Mouse (Mus musculus) lung, adult 2 months (tissue): ENCODE results near the gene Gm17332. TPM values are rescaled to one million over a fixed set of nuclear protein-coding genes. Genes with fewer than 3 reads are reported as not detected.

ENCODE experiments used
- DNase-seq: peaks from one replicate; pipeline ENCODE4 v3.0.0; 2022
- H3K4me1 ChIP-seq: fragments of 200-500 bp; 2 replicates; pipeline ENCODE4 v1.6.1; 2011; ENCODE audit warnings: low read length; ENCODE audit not compliant: control insufficient read depth, insufficient read depth
- H3K4me3 ChIP-seq: fragments of 200-500 bp; replicated peaks from 2 replicates; pipeline ENCODE3; 2011; ENCODE audit warnings: low read depth, mild to moderate bottlenecking, control low read depth, low read length; ENCODE audit errors: extremely low read depth
- CTCF ChIP-seq: fragments of 200-500 bp; IDR thresholded peaks from 2 replicates; pipeline ENCODE4 v1.5.1; 2011; ENCODE audit warnings: mild to moderate bottlenecking, low read length, control low read depth; ENCODE audit not compliant: insufficient read depth
- POLR2A ChIP-seq: fragments of 200-500 bp; IDR thresholded peaks from 2 replicates; pipeline ENCODE4 v1.6.1; 2011; ENCODE audit warnings: low read depth, mild to moderate bottlenecking, control low read depth, low read length, borderline replicate concordance; ENCODE audit errors: extremely low read depth
- WGBS: fragments of 180-500 bp; shearing (Covaris S2); methylation state at CpG from one replicate; pipeline ENCODE4 v1.1.7; 2018; 5-methylcytosine and 5-hydroxymethylcytosine counted together
- polyA plus RNA-seq: library from polyadenylated mRNA; depleted of rRNA; stranded (reverse); fragments of >200 nt; gene quantifications from 2 replicates; pipeline ENCODE4 v1.2.3, GENCODE M21; 2012; rRNA removed

Gene Gm17332
- not detected in 2 replicates for polyA plus RNA-seq

GRCm38 (mm10) chr11:31182362-31182761 is at the start of gene Gm17332:
Gene Gm17332, minus strand, starts transcription at chr11:31182462.
- no peak for DNase-seq
- TF ChIP-seq CTCF (no peak), POLR2A (no peak)
- H3K4me1 ChIP-seq: no peaks in the 10 kb centered on the region
- H3K4me3 ChIP-seq: no peak within 1 kb of the TSS

GRCm38 (mm10) chr11:31229966-31230365 is 47.7 kb upstream of the Gm17332 start:
- 39% methylated on average over 4 of the region's 4 CpGs for WGBS
- no peak for TF ChIP-seq CTCF
- no peak for TF ChIP-seq POLR2A
- no peak for DNase-seq
- Histone ChIP-seq H3K4me3 (no peak overlapping the region), H3K4me1 (no peaks in the 10 kb centered on the region)

- 79% methylated on average over 1 of the region's 1 CpGs for WGBS
- TF ChIP-seq POLR2A (no peak), CTCF (no peak)
- H3K4me1 ChIP-seq: no peaks in the 10 kb centered on the region; the same call in 1 of the 2 replicates
- DNase-seq: no peak
- H3K4me3 ChIP-seq: no peak overlapping the region
These were observed 43.1 kb upstream of the Gm17332 start for GRCm38 (mm10) chr11:31225359-31225758.

GRCm38 (mm10) chr11:31218009-31218408 is 35.7 kb upstream of the Gm17332 start:
- TF ChIP-seq POLR2A: no peak
- TF ChIP-seq CTCF: no peak
- H3K4me3 ChIP-seq: no peak overlapping the region
- DNase-seq: no peak
- H3K4me1 ChIP-seq: no peaks in the 10 kb centered on the region

- Histone ChIP-seq H3K4me3 (no peak overlapping the region), H3K4me1 (no peaks in the 10 kb centered on the region)
- 85% methylated on average over 3 of the region's 3 CpGs for WGBS
- DNase-seq: no peak
- TF ChIP-seq POLR2A (no peak), CTCF (no peak)
These were observed 13.5 kb upstream of the Gm17332 start for GRCm38 (mm10) chr11:31195621-31196363.

GRCm38 (mm10) chr11:31194761-31195160 is 12.5 kb upstream of the Gm17332 start:
- Histone ChIP-seq H3K4me3 (no peak overlapping the region), H3K4me1 (no peaks in the 10 kb centered on the region)
- no peak for DNase-seq
- 75% methylated on average over 2 of the region's 2 CpGs for WGBS
- TF ChIP-seq POLR2A (no peak), CTCF (no peak)

GRCm38 (mm10) chr11:31170052-31170646 is 12.1 kb downstream of the Gm17332 start:
- WGBS: 7% methylated on average over 4 of the region's 4 CpGs
- no peak for DNase-seq
- H3K4me1 ChIP-seq: no peaks in the 10 kb centered on the region
- TF ChIP-seq POLR2A (no peak), CTCF (no peak)
- H3K4me3 ChIP-seq: no peak overlapping the region

- DNase-seq: peak; percentile 9
- WGBS: 5% methylated on average over 21 of the region's 21 CpGs
- TF ChIP-seq POLR2A: no peak
- no peak for TF ChIP-seq CTCF
These were observed 12.9 kb downstream of the Gm17332 start for GRCm38 (mm10) chr11:31169161-31170051.

GRCm38 (mm10) chr11:31168831-31169160 is 13.5 kb downstream of the Gm17332 start:
- TF ChIP-seq CTCF: no peak
- no peak for TF ChIP-seq POLR2A
- no peak for DNase-seq
- no peak overlapping the region for H3K4me3 ChIP-seq
- H3K4me1 ChIP-seq: no peaks in the 10 kb centered on the region
- 32% methylated on average over 2 of the region's 2 CpGs for WGBS

More at GRCm38 (mm10) chr11:31169161-31170051, 12.9 kb downstream of the Gm17332 start:
- Histone ChIP-seq H3K4me1 (no peaks in the 10 kb centered on the region), H3K4me3 (peak overlapping the region; percentile 21)
